Mouse (Mus musculus): ENCODE measurements around the gene Col1a1. TPM values are rescaled to one million over a fixed set of nuclear protein-coding genes. Genes with fewer than 3 reads are reported as not detected.
A peak's percentile ranks its signal among the peaks of the same experiment; 100 is the strongest.

Col1a1 gene
- polyA plus RNA-seq, 1 experiment from 2014 or later: 905 TPM

DNA sequence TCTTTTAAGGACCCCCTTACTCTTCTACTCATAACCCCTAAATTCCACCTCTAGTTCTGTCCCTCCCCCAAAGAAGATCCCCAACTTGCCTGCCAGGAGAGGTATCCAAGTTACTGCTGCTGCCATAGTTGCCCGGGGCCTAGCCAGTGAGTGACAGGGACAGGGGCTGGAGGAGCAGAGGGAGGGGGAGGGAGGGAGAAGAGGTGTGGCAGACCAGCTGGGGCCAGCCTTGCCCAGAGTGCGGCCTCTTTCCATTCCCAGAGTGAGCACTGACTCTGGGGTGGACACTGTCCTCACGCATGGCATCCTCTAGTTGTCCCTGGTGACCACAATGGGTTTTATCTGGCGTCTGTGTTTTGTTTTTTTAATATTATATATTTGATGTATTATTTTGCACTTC is 37.3 kb downstream of the Col1a1 start:
- H3K4me3 ChIP-seq (ENCODE audit: low read depth, low read length): no peak overlapping the region
- no peak overlapping the region for H3K27ac ChIP-seq (ENCODE audit: low read depth)
- no peaks in the 10 kb centered on the region for H3K9me3 ChIP-seq (ENCODE audit: control insufficient read depth, low read length)
- no peaks in the 10 kb centered on the region for H3K36me3 ChIP-seq (ENCODE audit: control insufficient read depth, insufficient read depth, low read length)
- H3K27me3 ChIP-seq (replicated peaks; ENCODE audit: control insufficient read depth, insufficient read depth, low read length): no peaks in the 10 kb centered on the region
- H3K4me1 ChIP-seq (replicated peaks; ENCODE audit: control insufficient read depth, insufficient read depth, low read length): peaks cover under 1% of the 10 kb centered on the region; the same call in 1 of the 2 replicates
- H3K9ac ChIP-seq (ENCODE audit: low read length): no peak overlapping the region
- no peak for DNase-seq (ENCODE audit: low spot score)
- no peak for ATAC-seq (replicated peaks; ENCODE audit: low FRiP score, low TSS enrichment, low read depth)
- WGBS: 48% methylated on average over 4 of the region's 4 CpGs
- no peak overlapping the region for H3K4me2 ChIP-seq (ENCODE audit: low read length)

GRCm38 (mm10) chr11:94974951-94975350 is 38.9 kb downstream of the Col1a1 start:
- 82% methylated on average over 2 of the region's 2 CpGs for WGBS
- no peak overlapping the region for H3K4me2 ChIP-seq (ENCODE audit: low read length)
- no peak for ATAC-seq (replicated peaks; ENCODE audit: low FRiP score, low TSS enrichment, low read depth)

DNA sequence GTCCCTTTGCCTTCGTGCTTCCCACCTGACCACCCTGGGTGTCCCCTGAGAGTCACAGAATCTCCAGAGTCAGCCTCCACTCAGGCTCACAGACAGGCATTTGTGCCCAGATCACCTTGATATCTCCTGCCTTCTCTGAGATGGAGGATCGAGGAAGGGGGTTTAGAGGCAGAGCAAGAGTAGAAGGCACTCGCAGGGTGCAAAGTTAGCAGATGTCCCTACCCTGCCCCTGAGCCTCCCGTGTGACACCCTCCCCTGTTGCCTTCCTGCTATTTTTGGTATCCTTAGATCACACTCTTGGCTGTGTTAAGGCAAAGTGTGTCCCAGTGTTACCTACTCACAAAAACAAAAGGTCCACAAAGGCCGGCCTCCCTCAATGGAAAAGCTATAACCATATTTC is 40.2 kb downstream of the Col1a1 start, which contains the start of gene Sgca:
TSS of gene Sgca (minus strand) at position 129 of the 400 bp plus-strand sequence.
- Histone ChIP-seq H3K9ac (ENCODE audit: low read length) (no peak within 1 kb of the TSS), H3K9me3 (ENCODE audit: control insufficient read depth, low read length) (no peaks in the 10 kb centered on the region), H3K27me3 (replicated peaks; ENCODE audit: control insufficient read depth, insufficient read depth, low read length) (no peaks in the 10 kb centered on the region), H3K4me1 (replicated peaks; ENCODE audit: control insufficient read depth, insufficient read depth, low read length) (peaks cover 4% of the 10 kb centered on the region; the same call in 1 of the 2 replicates), H3K27ac (ENCODE audit: low read depth) (no peak within 1 kb of the TSS), H3K4me3 (ENCODE audit: low read depth, low read length) (no peak within 1 kb of the TSS), H3K36me3 (ENCODE audit: control insufficient read depth, insufficient read depth, low read length) (no peaks in the 10 kb centered on the region), H3K4me2 (ENCODE audit: low read length) (no peak within 1 kb of the TSS)
- DNase-seq (ENCODE audit: low spot score): no peak
- no peak for ATAC-seq (replicated peaks; ENCODE audit: low FRiP score, low TSS enrichment, low read depth)
- 70% methylated on average over 5 of the region's 5 CpGs for WGBS

More at GRCm38 (mm10) chr11:94974951-94975350, 38.9 kb downstream of the Col1a1 start:
- no peak overlapping the region for H3K4me3 ChIP-seq (ENCODE audit: low read depth, low read length)
- H3K9ac ChIP-seq (ENCODE audit: low read length): no peak overlapping the region
- H3K9me3 ChIP-seq (ENCODE audit: control insufficient read depth, low read length): no peaks in the 10 kb centered on the region
- H3K36me3 ChIP-seq (ENCODE audit: control insufficient read depth, insufficient read depth, low read length): no peaks in the 10 kb centered on the region
- H3K4me1 ChIP-seq (replicated peaks; ENCODE audit: control insufficient read depth, insufficient read depth, low read length): peaks cover 4% of the 10 kb centered on the region; the same call in 1 of the 2 replicates
- H3K27me3 ChIP-seq (replicated peaks; ENCODE audit: control insufficient read depth, insufficient read depth, low read length): no peaks in the 10 kb centered on the region
- DNase-seq (ENCODE audit: low spot score): no peak
- no peak overlapping the region for H3K27ac ChIP-seq (ENCODE audit: low read depth)

DNA sequence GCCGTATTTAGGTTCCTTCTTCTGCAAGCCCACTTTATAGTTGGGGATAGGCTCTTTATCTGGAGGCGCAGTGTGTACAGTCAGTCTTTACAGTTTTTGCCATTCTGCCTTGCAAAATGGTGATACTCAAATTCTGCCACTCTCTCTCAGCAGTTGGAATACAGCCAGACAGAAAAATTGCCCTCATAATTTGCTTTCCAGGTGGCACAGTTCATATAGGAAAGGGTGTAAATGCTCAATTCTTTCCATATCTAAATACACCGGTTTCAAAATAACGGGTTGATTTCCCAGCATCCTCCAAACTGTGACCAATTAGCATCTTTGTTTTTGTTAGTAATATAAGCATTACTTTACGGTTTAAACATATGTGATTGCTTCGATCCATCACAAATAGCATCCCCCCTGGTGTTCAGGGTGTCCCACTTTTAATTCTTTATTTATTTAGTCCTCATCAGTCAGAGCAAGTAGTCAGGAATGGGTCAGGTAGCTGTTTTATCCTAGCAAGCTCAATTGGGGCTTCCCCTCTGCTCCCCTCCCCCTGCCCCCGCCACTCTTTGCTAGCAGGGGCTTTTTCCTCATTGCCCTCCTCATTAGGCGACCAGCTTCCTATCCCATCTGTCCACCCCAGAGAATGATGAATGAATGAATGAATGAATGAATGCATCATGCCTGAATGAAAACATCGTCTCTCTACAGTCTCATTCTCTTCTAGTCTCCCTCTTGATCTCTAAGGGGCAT is 42.3 kb downstream of the Col1a1 start:
- no peak for ATAC-seq (replicated peaks; ENCODE audit: low FRiP score, low TSS enrichment, low read depth)
- peaks cover 4% of the 10 kb centered on the region; the same call in 1 of the 2 replicates for H3K4me1 ChIP-seq (replicated peaks; ENCODE audit: control insufficient read depth, insufficient read depth, low read length)
- no peaks in the 10 kb centered on the region for H3K27me3 ChIP-seq (replicated peaks; ENCODE audit: control insufficient read depth, insufficient read depth, low read length)
- peak overlapping the region; percentile 52 for H3K4me2 ChIP-seq (ENCODE audit: low read length)
- H3K36me3 ChIP-seq (ENCODE audit: control insufficient read depth, insufficient read depth, low read length): no peaks in the 10 kb centered on the region
- H3K27ac ChIP-seq (ENCODE audit: low read depth): no peak overlapping the region
- no peak overlapping the region for H3K4me3 ChIP-seq (ENCODE audit: low read depth, low read length)
- no peak overlapping the region for H3K9ac ChIP-seq (ENCODE audit: low read length)
- DNase-seq (ENCODE audit: low spot score): no peak
- WGBS: 44% methylated on average over 9 of the region's 9 CpGs
- H3K9me3 ChIP-seq (ENCODE audit: control insufficient read depth, low read length): no peaks in the 10 kb centered on the region

- peak; percentile 92 for ATAC-seq (replicated peaks; ENCODE audit: low FRiP score, low TSS enrichment, low read depth)
- H3K9ac ChIP-seq (ENCODE audit: low read length): no peak overlapping the region
- peaks cover 4% of the 10 kb centered on the region; the same call in 1 of the 2 replicates for H3K4me1 ChIP-seq (replicated peaks; ENCODE audit: control insufficient read depth, insufficient read depth, low read length)
- no peaks in the 10 kb centered on the region for H3K36me3 ChIP-seq (ENCODE audit: control insufficient read depth, insufficient read depth, low read length)
- H3K27ac ChIP-seq (ENCODE audit: low read depth): no peak overlapping the region
- no peaks in the 10 kb centered on the region for H3K27me3 ChIP-seq (replicated peaks; ENCODE audit: control insufficient read depth, insufficient read depth, low read length)
- peak overlapping the region; percentile 22 for H3K4me3 ChIP-seq (ENCODE audit: low read depth, low read length)
- no peaks in the 10 kb centered on the region for H3K9me3 ChIP-seq (ENCODE audit: control insufficient read depth, low read length)
- peak overlapping the region; percentile 52 for H3K4me2 ChIP-seq (ENCODE audit: low read length)
- peak; percentile 96 for DNase-seq (ENCODE audit: low spot score)
- 1% methylated on average over 20 of the region's 20 CpGs for WGBS
Measured at GRCm38 (mm10) chr11:94978947-94979346, 42.9 kb downstream of the Col1a1 start.

GRCm38 (mm10) chr11:94979462-94980179 is 43.6 kb downstream of the Col1a1 start:
- H3K27ac ChIP-seq (ENCODE audit: low read depth): no peak overlapping the region
- H3K4me1 ChIP-seq (replicated peaks; ENCODE audit: control insufficient read depth, insufficient read depth, low read length): peaks cover 4% of the 10 kb centered on the region; the same call in 1 of the 2 replicates
- H3K36me3 ChIP-seq (ENCODE audit: control insufficient read depth, insufficient read depth, low read length): no peaks in the 10 kb centered on the region
- no peak overlapping the region for H3K9ac ChIP-seq (ENCODE audit: low read length)
- no peak for DNase-seq (ENCODE audit: low spot score)
- H3K4me2 ChIP-seq (ENCODE audit: low read length): peak overlapping the region; percentile 52
- no peaks in the 10 kb centered on the region for H3K9me3 ChIP-seq (ENCODE audit: control insufficient read depth, low read length)
- ATAC-seq (replicated peaks; ENCODE audit: low FRiP score, low TSS enrichment, low read depth): 0 out of 2 replicates have a peak, but pooled peaks have one; percentile 11
- H3K27me3 ChIP-seq (replicated peaks; ENCODE audit: control insufficient read depth, insufficient read depth, low read length): no peaks in the 10 kb centered on the region
- WGBS: 75% methylated on average over 11 of the region's 11 CpGs
- H3K4me3 ChIP-seq (ENCODE audit: low read depth, low read length): 0 out of 2 replicates have a peak overlapping the region, but pooled peaks have one; percentile 22

- Histone ChIP-seq H3K9me3 (ENCODE audit: control insufficient read depth, low read length) (no peaks in the 10 kb centered on the region), H3K27ac (ENCODE audit: low read depth) (peak overlapping the region; percentile 30; the same call in 1 of the 2 replicates), H3K36me3 (ENCODE audit: control insufficient read depth, insufficient read depth, low read length) (no peaks in the 10 kb centered on the region), H3K27me3 (replicated peaks; ENCODE audit: control insufficient read depth, insufficient read depth, low read length) (no peaks in the 10 kb centered on the region), H3K4me1 (replicated peaks; ENCODE audit: control insufficient read depth, insufficient read depth, low read length) (peaks cover 21% of the 10 kb centered on the region), H3K9ac (ENCODE audit: low read length) (no peak overlapping the region), H3K4me3 (ENCODE audit: low read depth, low read length) (no peak overlapping the region), H3K4me2 (ENCODE audit: low read length) (no peak overlapping the region)
- no peak for ATAC-seq (replicated peaks; ENCODE audit: low FRiP score, low TSS enrichment, low read depth)
- DNase-seq (ENCODE audit: low spot score): no peak
- 19% methylated on average over 1 of the region's 1 CpGs for WGBS
Measured at GRCm38 (mm10) chr11:94985140-94985539, 49.1 kb downstream of the Col1a1 start.

DNA sequence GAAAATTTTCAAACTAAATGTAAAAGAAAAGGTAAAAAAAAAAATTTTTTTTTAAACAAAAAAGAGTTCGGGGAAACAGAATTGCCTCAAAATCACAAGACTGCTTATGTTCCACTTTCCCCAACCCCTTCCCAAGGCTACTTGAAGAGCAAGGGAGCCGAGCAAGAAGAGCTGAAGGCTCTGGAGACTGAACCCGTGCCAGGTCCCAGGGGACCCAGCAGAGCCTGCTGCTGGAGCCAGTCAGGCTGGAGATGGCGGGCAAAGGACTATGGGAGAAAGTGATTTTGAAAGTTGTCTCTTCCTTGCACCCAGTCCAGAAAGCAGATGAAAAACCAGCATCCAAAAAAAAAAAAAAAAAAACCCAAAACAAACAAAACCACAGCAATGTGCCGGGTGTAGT is 49.8 kb downstream of the Col1a1 start:
- no peak overlapping the region for H3K9ac ChIP-seq (ENCODE audit: low read length)
- 66% methylated on average over 5 of the region's 5 CpGs for whole genome bisulfite sequencing

More for the DNA sequence above, 49.8 kb downstream of the Col1a1 start:
- Histone ChIP-seq H3K4me2 (ENCODE audit: low read length) (no peak overlapping the region), H3K4me1 (replicated peaks; ENCODE audit: control insufficient read depth, insufficient read depth, low read length) (peaks cover 25% of the 10 kb centered on the region), H3K27me3 (replicated peaks; ENCODE audit: control insufficient read depth, insufficient read depth, low read length) (no peaks in the 10 kb centered on the region), H3K36me3 (ENCODE audit: control insufficient read depth, insufficient read depth, low read length) (no peaks in the 10 kb centered on the region), H3K4me3 (ENCODE audit: low read depth, low read length) (no peak overlapping the region), H3K27ac (ENCODE audit: low read depth) (no peak overlapping the region; the same call in 1 of the 2 replicates), H3K9me3 (ENCODE audit: control insufficient read depth, low read length) (no peaks in the 10 kb centered on the region)
- ATAC-seq (replicated peaks; ENCODE audit: low FRiP score, low TSS enrichment, low read depth) (no peak), DNase-seq (ENCODE audit: low spot score) (no peak)

All from intestine, embryonic 14.5 days (tissue).